Mouse (Mus musculus) fibroblast of lung, adult 2 months (primary cell): ENCODE results near the gene Rufy1.

ENCODE experiments used
- DNase-seq: peaks from one replicate; pipeline ENCODE4 v3.0.0-alpha.2; 2011; ENCODE audit warnings: low read depth

The Rufy1 gene

DNA sequence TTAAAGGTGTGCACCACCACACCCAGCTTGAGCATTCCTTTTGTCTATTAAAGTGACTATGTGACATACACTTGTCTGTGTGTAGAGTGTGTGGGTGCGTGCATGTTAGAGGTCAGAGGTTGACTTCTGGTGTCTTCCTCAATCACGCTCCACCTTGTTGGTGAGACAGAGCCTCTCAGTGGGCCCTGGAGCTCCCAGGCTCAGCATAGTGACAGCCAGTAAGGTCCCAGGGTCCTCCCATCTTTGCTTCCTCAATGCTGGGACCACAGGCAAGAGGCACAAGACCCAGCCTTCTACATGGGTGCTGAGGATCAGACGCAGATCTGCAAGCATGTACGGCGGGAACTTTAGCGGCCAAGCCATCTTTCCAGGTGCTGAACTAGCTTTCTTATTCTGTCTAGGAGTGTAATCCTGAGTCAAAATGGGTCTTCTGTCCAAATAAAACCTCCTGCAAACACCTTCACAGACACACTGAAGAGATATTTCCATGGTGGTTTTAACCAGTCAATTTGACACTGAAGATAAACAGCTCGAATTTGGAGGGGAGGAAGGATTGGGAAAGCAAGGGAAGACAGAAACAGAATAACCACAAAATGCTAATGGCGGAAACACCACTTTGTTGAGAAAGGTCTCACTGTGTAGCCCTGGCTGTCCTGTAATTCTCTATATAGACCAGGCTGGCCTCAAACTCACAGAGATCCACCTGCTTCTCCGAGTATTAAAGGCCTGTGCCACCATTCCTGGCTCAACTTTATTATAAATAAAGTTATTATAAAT, 84.5 kb downstream of the Rufy1 start:
- no peak for DNase-seq

DNA sequence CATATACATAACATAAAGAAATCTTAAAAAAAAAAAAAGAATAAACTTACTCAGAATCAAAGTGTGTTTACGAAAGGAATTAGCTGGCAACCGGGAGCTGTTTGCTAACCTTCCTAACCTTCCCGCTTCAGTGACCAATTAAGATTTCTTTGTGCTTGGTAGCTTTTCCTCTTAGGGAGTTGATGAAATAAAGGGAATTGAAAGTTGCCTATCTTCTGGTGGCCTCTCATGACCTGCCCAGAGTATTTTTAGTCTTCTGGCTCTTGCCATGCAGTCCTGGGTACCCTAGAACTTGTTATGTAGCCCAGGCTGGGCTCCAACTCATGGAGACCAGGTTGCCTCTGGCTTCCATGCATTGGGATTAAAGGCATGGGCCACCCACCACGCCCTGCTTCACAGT, 85.4 kb downstream of the Rufy1 start:
- DNase-seq, result no peak
